Mouse (Mus musculus) yolk sac, embryonic 10.5 days (tissue): Measurements from ENCODE around the gene Dnmt1.

Experiments
- DNase-seq: peaks from one replicate; pipeline ENCODE4 v3.0.0-alpha.2; 2017; ENCODE audit warnings: low spot score

The Dnmt1 gene

DNA sequence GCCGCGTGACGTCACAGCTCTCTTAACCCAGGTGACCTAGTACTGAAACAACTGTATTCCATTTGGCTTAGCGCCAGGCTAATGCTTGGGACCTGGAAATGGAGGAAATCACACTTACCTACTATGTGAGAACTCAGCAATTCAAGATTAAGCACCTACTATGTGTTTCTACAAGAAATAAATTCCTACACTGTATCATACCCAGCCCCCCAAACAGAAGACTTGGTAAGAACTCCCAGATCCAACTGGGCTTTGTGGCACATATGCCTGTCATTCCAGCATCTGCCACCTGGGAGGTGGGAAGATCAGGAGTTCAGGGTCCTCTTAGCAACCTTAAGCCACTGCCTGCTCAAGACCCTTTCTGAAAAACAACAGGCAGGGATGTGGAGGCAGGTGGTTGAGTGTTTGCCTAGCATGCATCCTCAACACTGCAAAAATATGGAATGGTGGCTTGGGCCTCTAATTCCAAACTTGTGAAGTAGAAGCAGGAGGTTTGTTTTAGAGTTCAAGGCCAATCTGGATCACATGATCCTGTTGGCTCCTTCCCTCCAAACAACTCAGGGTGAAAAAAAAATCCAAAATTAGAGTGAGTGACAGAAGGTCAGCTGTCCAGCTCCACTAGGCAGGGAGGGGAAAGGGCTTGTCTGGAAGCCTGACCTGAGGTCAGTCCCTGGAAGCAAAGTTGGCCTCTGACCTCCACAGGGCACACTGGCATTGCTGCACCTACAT lies 17.4 kb upstream of the Dnmt1 start:
- DNase-seq: peak; percentile 44

DNA sequence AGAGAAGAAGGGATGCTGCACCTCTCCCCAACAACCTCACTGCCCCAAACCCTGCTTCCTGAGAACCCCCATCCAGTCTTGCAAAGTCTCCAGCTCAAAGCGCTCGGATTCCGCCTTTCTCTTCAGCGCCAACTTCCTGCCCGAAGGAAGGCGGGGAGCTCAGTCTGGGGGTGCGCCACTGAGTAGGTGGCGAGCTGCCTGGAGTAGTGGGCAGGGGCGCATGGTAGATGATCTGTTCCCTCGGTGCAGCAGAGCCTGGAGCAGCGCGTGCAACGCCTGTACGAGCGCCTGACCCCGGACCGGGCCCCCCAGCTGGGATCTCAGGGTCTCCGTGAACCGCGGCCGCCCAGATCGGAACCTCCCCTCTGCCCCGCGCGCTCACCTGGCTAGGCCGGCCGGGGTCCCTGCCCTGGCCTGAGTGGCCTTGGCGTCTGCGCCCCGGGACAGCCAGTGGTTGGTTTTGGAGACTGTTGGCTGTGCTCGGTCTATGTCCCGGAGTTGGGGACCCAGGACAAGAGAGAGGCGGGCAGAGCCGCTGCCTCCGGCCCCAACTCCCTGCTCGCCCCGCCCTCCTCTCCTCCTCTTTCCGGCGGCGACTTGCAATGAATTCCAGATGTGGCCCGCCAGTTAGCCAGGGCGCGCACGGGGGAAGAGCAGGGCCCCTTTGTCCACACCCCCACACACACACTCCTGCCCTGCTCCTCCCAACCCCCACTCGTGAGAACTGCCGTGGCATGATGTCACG lies 16.7 kb upstream of the Dnmt1 start, which contains the start of gene S1pr2:
S1pr2 (minus strand) TSS at position 566 of the 745 bp plus-strand sequence.
- peak; percentile 88 for DNase-seq

DNA sequence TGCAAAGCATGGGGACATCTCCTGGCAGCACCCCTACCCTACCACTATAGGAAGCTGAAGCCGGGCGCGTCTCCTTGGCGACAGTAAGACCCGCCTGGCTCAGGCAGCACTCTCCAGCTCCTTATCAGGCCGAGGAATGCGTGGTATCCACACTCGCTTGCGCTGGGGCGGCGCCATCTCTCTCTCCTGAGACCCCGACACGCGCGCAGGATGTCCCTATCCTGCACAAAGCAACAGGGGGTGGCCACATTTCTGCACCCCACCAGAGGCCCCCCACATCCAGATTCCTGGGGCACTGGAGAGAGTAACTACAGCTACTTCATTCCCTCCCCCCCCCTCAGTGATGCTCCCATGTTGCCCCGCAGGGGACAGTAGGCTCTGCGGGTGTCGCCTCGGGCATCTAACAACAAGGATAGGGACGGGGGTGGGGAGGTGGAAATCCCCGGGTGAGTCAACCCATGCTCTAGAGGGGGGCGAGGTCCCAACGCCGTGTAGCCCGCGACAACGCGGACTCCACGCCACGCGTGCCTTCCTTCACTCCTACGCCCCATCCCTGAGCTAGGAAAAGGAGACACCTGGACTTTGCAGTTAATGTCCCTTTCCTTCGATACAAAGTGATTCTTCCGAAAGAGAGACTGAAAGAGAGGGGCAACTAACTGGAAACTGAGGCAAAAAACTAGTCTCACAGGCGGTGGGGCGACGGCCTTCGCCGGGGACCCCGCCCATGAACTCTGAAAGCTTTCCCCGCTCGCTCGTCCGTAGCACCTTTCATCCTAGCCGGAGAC lies 15.9 kb upstream of the Dnmt1 start:
- peak; percentile 66 for DNase-seq

DNA sequence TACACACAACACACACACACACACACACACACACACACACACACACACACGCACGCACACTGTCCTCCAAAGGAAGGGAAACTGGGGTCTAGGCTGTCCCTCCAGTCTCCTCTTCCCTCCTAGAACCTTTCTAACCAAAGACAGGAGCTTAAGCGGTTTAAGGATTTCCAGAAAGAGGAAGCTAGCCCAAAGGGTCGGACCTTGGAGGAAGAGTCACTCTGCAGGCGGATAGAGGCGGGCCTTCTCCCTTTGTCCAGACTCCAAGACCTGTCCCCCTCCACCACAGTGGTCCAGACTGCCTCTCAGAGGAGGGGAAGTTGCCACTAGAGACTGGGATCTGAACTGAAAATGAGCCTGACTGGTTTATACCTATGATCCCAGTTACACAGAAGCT lies 14.0 kb upstream of the Dnmt1 start:
- DNase-seq: no peak

DNA sequence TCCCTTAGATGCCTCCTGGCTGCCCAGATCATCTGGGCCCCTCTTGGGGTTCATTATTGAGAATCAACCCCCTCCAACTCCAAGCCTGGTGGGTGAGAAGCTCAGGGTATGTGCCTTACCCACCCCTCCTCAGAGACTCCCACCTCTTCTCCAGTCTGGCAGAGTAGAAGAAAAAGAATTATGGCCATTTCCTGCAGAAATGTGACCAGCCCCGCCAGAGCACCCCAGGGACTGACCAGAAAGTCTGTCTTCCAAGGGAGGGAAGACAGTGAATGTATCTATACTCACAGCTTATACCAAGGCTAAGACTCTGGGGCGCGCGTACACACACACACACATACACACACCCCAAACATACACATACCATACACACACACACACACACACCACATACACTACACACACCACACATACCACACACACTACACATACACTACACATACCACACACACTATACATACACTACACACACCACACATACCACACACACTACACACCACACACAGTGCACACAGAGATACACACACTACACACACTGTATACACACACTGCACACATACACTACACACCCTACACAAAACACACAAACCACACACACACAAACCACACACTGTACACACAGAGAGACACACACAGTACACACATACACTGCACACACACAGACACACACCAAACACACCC lies 13.5 kb upstream of the Dnmt1 start:
- no peak for DNase-seq

DNA sequence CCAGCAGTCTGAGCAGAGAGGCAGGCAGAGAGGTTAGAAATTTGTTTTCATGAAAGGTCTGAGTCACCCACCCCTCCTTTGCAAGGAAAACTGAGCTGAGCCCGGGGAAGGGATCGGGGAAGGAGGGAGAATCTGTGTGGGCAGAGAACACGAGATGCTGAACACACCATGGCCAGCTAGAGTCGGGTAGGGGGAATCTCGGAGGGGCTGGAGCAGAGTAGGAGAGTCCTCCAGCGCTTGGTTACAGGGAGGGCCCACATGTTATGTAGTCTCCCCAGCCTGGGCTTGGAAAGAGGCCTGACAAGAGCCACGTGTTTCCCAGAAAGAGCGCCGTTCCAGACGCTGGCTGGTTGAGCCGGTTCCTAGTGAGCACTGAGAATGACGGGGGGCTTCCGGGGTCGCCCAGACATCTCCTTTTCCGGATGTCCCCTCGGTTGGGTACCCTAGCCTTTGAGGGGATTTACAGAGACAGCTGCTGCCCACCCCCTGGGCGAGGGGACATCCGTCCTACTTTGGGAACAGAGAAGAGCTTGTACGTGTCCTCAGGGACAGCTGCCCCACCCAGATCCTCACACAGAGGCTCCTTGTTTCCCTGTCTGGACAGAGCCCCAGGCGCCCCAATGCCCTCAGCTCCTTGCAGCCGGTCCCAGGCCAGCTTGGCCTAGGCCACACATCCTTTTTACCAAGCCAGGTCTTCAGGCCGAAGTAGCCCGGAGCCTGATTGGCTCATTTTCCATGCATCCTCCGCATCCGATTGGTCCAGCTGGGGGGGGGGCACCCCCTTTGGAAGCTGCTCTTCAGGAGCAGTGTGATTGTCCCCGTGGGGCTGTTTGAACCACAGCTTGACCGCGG lies 12.7 kb upstream of the Dnmt1 start:
- DNase-seq: no peak

DNA sequence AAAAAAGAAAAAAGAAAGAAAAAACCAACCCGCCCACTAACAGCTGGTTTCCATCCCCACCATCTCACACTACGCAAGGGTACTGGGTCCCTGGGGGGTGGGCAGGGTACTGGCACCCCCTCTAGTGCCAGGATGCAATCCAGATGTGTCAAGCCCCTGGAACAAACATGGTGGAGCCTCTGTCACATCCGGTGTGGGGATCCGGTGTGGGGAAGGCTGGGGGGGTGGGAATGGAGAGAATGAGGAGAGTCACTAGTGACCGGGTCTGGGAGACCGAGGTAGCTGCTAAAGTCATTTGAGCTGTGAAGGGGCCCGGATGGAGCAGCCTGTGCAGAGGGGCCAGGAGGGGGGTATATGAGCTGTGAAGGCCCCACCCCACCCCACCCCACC lies 12.1 kb upstream of the Dnmt1 start:
- DNase-seq: no peak

DNA sequence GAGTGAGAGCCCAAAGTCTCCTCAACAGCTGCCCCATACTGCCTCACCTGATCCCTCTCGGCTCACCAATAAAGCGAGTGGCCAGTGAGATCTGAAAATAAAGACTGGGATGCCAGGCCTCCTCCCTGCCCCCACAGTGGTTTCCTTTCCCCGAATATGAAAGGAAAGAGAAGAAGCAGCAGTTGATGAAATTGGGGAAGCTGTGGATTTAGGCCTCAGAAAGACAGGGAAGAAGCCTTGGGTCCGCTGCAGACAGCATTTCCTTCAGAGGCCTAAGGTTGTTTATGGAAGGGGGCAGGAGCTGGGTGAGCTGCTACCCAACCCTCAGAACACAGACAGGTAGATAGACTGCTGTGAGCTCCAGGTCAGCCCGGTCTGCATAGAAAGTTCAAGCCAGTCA lies 7.1 kb upstream of the Dnmt1 start:
- DNase-seq: no peak

DNA sequence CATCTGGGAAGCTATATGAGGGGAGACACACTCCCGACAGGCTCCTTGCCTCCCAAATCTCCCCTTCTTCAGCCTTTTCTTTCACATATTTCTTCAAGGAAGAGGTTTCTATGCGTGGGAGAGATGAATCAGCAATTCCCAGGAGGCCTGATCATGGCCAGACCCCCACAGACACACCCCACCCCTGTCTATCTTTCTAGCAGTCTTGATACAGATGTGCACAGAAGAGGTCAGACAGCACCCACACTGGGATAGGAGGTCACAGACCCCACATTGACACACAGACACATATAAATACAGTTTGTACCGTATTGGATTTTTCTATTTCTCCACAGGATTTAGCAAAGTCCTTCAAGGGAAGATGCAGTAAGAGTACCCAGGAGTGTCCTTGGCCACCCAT lies 6.3 kb upstream of the Dnmt1 start:
- no peak for DNase-seq

DNA sequence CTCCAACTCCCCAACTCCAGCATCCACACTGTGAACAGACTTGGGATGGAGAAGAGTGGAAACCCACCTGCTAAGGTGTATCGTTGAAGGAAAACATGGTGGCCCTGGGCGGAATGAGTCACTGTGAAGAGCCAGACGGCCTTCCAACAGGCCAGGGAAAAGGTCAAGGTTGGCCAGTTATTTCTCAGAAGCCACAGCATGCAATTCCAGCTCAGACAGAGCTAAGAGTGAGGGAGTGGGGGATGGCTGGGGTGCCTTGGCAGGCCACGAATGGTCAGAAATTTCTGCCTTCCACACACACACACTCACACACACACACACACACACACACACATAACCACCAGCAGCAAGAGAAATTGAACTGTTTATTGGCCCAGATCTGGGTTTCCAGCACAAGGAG lies 5.9 kb upstream of the Dnmt1 start:
- DNase-seq: no peak

DNA sequence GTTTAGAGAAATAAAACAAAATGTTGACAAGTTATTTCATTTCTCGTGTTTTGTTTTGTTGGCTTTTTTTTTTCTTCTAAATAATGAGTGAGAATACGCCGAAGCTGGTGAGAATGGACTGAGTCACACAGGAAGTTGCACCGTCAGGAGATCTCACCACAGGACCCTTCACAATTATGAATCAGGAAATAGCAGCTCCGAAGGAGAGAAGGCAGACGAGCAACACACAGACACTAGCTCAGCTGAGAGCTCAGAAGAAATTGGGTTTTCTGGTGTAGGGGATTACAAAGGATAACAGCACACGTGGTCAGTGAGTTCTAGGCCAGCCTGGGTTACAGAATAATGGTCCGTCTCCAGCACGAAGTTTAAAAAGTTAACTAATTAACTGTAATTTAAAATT lies 1.9 kb upstream of the Dnmt1 start:
- DNase-seq: no peak

DNA sequence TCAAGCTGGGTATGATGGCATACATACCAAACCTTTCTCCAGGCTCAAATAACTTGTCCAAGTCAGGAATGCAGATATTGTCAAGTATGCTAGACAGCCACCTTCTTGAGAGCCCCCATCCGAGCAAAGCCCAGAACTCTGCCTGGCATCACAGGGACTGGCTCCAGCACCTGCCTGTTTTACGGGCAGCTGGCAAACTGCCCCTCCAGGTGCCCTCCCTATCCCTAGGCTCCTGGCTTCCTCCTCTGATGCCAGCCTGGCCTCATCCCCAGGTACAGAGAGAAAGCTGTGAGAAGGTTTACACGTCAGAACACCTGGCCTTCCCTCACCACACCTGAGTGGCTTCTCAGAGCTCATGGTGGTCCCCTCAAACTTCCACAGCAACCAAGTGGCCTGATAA lies 2.7 kb downstream of the Dnmt1 start:
- DNase-seq: no peak

DNA sequence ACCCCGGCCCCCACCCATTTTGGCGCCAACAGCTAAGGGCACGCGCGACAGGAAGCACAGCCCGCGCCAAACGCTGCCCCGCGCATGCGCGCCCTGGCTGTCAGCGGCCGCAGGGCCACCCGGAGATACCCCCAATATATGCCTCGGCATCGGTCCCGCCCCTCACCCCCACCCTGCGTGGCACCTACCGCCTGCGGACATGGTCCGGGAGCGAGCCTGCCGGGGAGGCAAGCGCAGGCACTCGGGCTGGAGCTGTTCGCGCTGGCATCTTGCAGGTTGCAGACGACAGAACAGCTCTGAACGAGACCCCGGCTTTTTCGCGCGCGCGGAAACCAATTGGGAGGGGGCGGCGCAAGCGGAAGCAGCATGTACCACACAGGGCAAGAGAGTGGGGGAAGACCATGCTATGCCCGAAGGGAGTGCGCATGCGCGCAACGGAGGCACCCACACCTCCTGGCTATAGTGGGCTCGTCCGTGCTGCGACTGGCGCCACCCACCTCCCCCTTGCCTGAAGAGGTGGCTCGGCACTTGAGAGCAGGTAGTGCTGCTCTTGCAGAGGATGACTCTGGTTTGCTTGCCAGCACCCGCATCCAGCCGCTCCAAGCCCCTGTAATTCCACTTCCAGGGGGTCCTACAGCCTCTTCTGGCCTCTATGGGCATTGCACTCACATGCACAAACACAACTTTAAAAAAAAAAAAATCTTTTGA lies 7.0 kb downstream of the Dnmt1 start:
- peak; percentile 98 for DNase-seq

DNA sequence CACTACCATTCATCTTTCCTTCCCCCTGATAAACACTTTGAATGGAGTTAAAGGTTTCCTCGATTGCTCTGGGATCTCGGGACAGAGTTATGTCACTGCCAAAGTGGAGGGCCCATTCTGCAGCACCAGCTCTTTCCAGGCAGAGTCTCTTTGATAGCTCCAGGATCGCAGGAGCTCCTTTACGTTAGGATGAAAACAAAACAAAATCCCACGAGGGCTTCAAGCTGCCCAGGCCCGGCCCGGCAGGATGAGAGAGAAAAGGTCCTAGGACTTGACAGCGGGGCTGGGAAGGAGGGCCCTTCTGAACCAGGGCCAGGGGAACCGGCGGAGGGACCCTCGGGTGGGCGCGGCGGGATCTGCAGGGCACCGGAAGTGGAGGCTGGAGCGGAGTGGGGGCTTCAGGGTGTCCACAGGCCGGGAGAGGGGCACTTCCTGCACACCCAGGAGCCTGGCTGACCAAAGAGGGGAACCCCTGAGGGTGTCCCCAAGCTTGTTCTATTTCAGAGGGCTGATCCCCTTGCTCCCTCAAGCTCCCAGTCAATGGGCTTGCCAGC lies 7.6 kb downstream of the Dnmt1 start:
- no peak for DNase-seq

DNA sequence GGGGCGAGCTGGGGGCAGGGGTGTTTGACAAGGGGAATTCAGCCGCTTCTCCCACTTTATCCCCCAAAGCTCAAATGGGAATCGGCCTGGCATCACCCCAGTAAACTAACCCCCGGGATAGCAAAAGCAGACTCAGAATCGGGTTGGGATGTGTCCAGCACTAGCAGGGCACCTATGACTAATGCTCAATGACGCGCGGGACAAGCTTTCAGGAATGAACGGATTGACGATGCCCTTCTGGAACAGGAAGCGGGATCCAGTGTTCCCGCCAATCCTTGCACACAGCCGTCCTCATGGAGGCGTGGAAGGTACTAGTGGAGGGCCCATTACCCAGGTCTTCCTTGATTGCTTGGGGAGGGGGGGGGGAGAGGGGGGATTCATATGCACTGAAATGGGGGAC lies 8.2 kb downstream of the Dnmt1 start:
- DNase-seq: peak; percentile 43

DNA sequence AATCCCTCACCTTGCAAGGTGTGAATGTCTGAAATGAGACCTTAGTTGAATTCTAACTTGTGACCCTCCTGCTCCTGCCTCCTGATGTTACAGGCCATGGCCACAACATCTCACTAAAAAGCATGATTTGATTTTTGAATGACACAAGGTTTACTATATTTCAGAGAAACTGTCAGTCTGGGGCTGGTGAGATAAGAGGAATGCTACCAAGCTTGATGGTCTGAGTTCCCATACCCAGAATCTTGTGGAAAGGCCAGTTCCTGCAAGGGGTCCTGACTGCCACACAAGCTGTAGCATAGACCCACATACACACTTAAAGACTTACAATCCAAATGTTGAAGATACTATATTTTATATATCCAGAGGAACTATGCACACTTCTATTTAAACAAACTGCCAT lies 9.3 kb downstream of the Dnmt1 start:
- no peak for DNase-seq

DNA sequence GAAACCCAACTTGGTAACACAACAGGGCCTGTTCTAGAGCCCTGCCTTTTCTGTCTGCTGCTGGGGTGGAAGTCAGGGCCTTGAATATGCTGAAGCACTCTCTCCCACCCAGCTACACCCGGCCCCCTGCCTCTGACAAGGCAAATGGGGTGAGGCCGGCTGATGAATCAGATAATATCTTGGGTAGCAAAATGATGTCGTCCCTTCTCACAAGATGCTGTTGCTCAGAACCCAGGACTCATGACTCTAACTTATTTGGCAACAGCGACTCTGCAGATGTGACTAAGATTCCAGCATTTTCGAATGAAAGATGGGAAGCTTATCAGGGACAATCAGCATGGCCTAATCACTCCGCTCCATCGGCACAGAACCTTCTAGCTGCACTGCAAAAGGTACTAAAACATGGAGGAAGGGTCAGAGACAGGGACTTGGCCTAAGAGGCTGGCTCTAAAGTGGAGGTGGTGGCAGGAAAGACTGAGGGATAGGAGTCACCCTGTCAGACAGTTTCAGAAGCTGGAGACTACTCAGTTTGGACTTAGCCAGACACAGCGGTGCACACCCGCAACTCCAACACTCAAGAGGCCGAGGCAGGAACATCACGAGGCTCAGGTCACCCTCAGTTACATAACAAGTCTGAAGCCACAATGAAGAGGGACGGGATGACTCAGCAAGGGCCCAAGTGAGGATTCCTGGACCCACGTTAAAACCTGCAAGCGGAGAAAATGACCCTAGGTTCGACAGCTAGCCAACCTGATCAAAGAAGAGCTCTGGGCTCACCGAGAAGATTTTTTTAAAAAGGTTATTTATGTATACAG lies 13.4 kb downstream of the Dnmt1 start:
- peak; percentile 42 for DNase-seq

DNA sequence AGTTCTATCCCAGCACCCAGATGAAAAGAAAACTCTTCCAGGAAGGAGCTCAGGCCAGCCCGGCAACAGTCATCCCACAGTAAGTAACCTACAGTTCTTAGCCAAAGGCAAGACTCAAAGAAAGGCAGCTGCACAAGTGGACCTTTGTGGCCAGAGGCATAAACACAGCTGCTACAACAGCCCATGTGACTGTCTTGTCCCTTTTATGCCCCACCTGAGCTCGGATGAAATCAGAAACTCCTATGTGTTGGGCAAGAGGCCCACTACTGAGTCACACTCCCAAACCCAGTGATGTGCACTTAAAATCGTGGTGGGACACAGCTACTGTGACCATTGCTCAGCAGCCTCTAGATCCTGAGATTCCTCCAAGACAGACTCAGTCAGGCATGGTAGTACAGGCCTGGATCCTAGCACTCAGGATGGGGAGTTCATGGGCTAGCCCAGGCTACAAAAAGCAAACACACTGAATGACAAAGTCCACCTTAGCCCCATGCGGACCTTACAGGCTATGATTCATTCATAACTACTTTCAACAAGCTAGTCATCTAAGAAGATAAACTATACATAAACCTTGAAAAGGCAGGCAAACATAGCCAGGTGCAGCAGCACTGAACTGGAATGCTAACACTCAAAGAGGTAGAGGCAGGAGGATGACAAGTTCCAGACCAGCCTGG lies 14.9 kb downstream of the Dnmt1 start:
- DNase-seq: no peak

DNA sequence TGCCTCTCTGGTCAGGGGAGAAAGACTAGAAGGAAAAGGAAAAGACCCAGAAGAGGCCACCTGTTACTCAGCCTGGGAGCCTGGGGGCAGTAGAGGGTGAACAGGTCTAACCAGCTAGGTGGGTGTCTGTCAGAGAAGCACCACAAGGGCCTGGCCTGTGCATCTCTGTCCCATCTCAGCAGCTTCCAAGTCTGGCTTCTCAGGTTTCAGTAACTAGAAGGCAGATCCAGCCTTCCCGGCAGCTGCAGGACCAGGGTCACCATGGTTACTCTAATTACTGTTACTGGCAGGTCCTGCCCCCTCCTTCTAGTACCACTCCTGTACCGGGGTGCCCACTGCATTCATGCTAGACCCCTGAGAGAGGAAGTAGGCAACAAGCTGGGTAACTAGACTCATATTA lies 15.8 kb downstream of the Dnmt1 start:
- DNase-seq: no peak
